Mouse (Mus musculus) right cerebral cortex, postnatal 36 days (tissue): ENCODE measurements around the gene Cdk1.

Experiments used
- DNase-seq, 2 experiments: peaks; one replicate each; pipeline ENCODE4 v3.0.0; 2022; ENCODE audit warnings: low spot score in 2 of 2, mixed read lengths in 1 of 2

Gene Cdk1

GRCm38 (mm10) chr10:69348206-69348605 is 4.5 kb downstream of the Cdk1 start:
- DNase-seq = no peak

GRCm38 (mm10) chr10:69342328-69342727 is 10.4 kb downstream of the Cdk1 start:
- DNase-seq = no peak

- DNase-seq = no peak
Observed at GRCm38 (mm10) chr10:69341570-69342227, 11.0 kb downstream of the Cdk1 start.

GRCm38 (mm10) chr10:69340001-69340400 is 12.7 kb downstream of the Cdk1 start:
- DNase-seq = no peak

- no peak for DNase-seq
Observed at GRCm38 (mm10) chr10:69336219-69336618, 16.5 kb downstream of the Cdk1 start.

- no peak for DNase-seq
Observed at GRCm38 (mm10) chr10:69335611-69336010, 17.1 kb downstream of the Cdk1 start.

GRCm38 (mm10) chr10:69335195-69335536 is 17.6 kb downstream of the Cdk1 start:
- no peak for DNase-seq

GRCm38 (mm10) chr10:69334271-69335194 is 18.2 kb downstream of the Cdk1 start:
- no peak for DNase-seq

- no peak for DNase-seq
Observed at GRCm38 (mm10) chr10:69333212-69333611, 19.5 kb downstream of the Cdk1 start.

- no peak for DNase-seq
Observed at GRCm38 (mm10) chr10:69331231-69331630, 21.5 kb downstream of the Cdk1 start.

GRCm38 (mm10) chr10:69328656-69329046 is 24.1 kb downstream of the Cdk1 start:
- DNase-seq = no peak

GRCm38 (mm10) chr10:69328029-69328655 is 24.6 kb downstream of the Cdk1 start:
- DNase-seq = no peak

GRCm38 (mm10) chr10:69327362-69327761 is 25.4 kb downstream of the Cdk1 start:
- no peak for DNase-seq

GRCm38 (mm10) chr10:69326433-69326832 is 26.3 kb downstream of the Cdk1 start:
- no peak for DNase-seq

- no peak for DNase-seq
Observed at GRCm38 (mm10) chr10:69324816-69325215, 27.9 kb downstream of the Cdk1 start.

- DNase-seq = no peak
Observed at GRCm38 (mm10) chr10:69323986-69324385, 28.8 kb downstream of the Cdk1 start.

- no peak for DNase-seq
Observed at GRCm38 (mm10) chr10:69321519-69322035, 31.2 kb downstream of the Cdk1 start.

GRCm38 (mm10) chr10:69320667-69321518 is 31.8 kb downstream of the Cdk1 start:
- DNase-seq = peak; percentile 55 to 58

GRCm38 (mm10) chr10:69318514-69318913 is 34.2 kb downstream of the Cdk1 start:
- DNase-seq = no peak

GRCm38 (mm10) chr10:69313944-69314343 is 38.8 kb downstream of the Cdk1 start:
- DNase-seq = no peak

GRCm38 (mm10) chr10:69311867-69312266 is 40.9 kb downstream of the Cdk1 start:
- DNase-seq = no peak
